7 mouse cellular contexts compared by ENCODE assay signal in the genomic region with DNA sequence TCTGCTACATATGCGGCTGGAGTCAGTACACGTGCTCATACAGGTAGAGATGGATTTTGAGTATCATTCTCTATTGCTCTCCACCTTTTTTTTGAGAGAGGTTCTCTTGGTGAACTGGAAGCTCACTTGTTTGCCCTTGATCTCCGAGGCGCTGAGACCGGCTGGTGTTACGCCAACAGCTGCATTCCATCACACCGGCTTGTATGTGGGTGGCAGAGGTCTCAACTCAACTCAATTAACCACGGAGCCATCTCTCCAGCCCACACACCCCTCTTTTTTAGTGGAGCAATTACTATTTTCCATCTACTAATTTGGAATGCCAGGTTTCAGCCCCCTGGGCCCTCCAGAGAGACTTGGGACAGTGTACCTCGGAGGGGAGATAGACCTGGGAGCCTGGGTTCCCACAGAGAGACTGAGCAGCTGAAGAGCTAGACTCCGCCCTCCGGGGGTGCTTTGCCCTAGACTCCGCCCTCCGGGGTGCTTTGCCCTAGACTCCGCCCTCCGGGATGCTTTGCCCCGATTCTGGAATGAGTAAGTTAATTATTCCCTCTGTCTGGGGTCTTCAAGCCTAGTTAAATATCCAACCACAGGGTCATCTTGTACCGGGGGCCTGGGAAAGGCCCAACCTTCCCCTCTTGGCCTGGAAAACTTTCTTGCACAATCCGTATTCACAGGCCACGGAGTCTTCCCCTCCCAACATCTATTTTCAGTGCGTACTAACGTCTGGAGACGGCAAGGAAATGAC. TPM values are rescaled to one million over a fixed set of nuclear protein-coding genes. Genes with fewer than 3 reads are reported as not detected.
DNase-seq lines count a peak whose midpoint lies in the region; ATAC-seq and TF ChIP-seq lines count a peak whose summit lies in the region.

No protein-coding gene starts in this region.

- peaks cover 20% of the 10 kb centered on the region for H3K4me1 ChIP-seq in heart, embryonic 10.5 days
- H3K4me1 ChIP-seq in lung, postnatal 0 days (ENCODE audit: insufficient read depth, low read depth, low read length): peaks cover 28% of the 10 kb centered on the region

- H3K9me3 ChIP-seq in heart, embryonic 10.5 days: no peaks in the 10 kb centered on the region
- no peaks in the 10 kb centered on the region for H3K9me3 ChIP-seq in lung, postnatal 0 days (ENCODE audit: low read length)

- peak overlapping the region; percentile 89 for H3K27ac ChIP-seq in heart, embryonic 10.5 days
- peak overlapping the region; percentile 90 for H3K27ac ChIP-seq in lung, postnatal 0 days (ENCODE audit: low read length)

- TF ChIP-seq EP300 in lung, postnatal 0 days (IDR thresholded peaks at IDR 0.05): no peak

- peak overlapping the region; percentile 55 for H3K4me2 ChIP-seq in lung, postnatal 0 days (replicated peaks; ENCODE audit: low read depth, low read length)

- H3K4me3 ChIP-seq in heart, embryonic 10.5 days: peak overlapping the region; percentile 64
- H3K4me3 ChIP-seq in lung, postnatal 0 days (ENCODE audit: low read depth, low read length): peak overlapping the region; percentile 37

- no peak for TF ChIP-seq CTCF in lung, postnatal 0 days (IDR thresholded peaks at IDR 0.05)

- ATAC-seq in lung, postnatal 0 days: peak; percentile 79

- peak; percentile 88 for DNase-seq in adipocyte (ENCODE audit: low spot score)
- peak; percentile 72 for DNase-seq in embryo, embryonic 9.5 days (ENCODE audit: extremely low spot score)
- DNase-seq in heart, embryonic 10.5 days (ENCODE audit: low spot score): peak; percentile 82
- DNase-seq in kidney, adult 8-10 months: peak; percentile 84 to 86
- DNase-seq in lung, postnatal 0 days (ENCODE audit: low spot score): peak; percentile 91
- DNase-seq in ovary, postnatal 10 days (ENCODE audit: low spot score): peak; percentile 45
- DNase-seq in urinary bladder, postnatal 25 days (ENCODE audit: low spot score): peak; percentile 65

- no peak overlapping the region; the same call in 1 of the 2 replicates for H3K9ac ChIP-seq in lung, postnatal 0 days (replicated peaks; ENCODE audit: low read depth)

- no peaks in the 10 kb centered on the region for H3K36me3 ChIP-seq in heart, embryonic 10.5 days
- no peaks in the 10 kb centered on the region for H3K36me3 ChIP-seq in lung, postnatal 0 days (ENCODE audit: insufficient read depth, low read length)

- H3K27me3 ChIP-seq in heart, embryonic 10.5 days (ENCODE audit: insufficient read depth, poor library complexity, severe bottlenecking): peaks cover 6% of the 10 kb centered on the region
- no peaks in the 10 kb centered on the region for H3K27me3 ChIP-seq in lung, postnatal 0 days (replicated peaks; ENCODE audit: insufficient read depth, low read length)

- 11% methylated on average over 22 of the region's 22 CpGs for WGBS in heart, embryonic 10.5 days
- 16% methylated on average over 22 of the region's 22 CpGs for WGBS in lung, postnatal 0 days

RNA-seq across cellular contexts. Expression of a gene that starts 47.6 kb away (rescaled TPM):
- polyA plus RNA-seq in heart, embryonic 10.5 days (2016; fragmentation: Nextera tagmentation; extraction: Ambion mirVana): 53.9 and 60.3 TPM in 2 replicates
- polyA plus RNA-seq in lung, postnatal 0 days (2015; fragmentation: Nextera tagmentation; extraction: Ambion mirVana): 23.6 and 26.2 TPM in 2 replicates

RNA-seq across cellular contexts. Expression of a gene that starts 47.7 kb away (rescaled TPM):
- polyA plus RNA-seq in heart, embryonic 10.5 days (2016; fragmentation: Nextera tagmentation; extraction: Ambion mirVana): 25.0 and 31.6 TPM in 2 replicates
- polyA plus RNA-seq in lung, postnatal 0 days (2015; fragmentation: Nextera tagmentation; extraction: Ambion mirVana): 11.6 and 13.6 TPM in 2 replicates

RNA-seq across cellular contexts. Expression of a gene that starts 50.3 kb away (rescaled TPM):
- polyA plus RNA-seq in heart, embryonic 10.5 days (2016; fragmentation: Nextera tagmentation; extraction: Ambion mirVana): 16.6 and 25.7 TPM in 2 replicates
- 756 and 780 TPM in 2 replicates for polyA plus RNA-seq in lung, postnatal 0 days (2015; fragmentation: Nextera tagmentation; extraction: Ambion mirVana)

Comparison
In these comparisons a context has a peak if more than half of its experiments do, and no peak if none do; other contexts are left out.
1. Peak in every context shown above with its lines: DNase-seq, ATAC-seq, H3K4me3 ChIP-seq and H3K27ac ChIP-seq.
2. RNA of a gene that starts 50.3 kb away (polyA plus RNA-seq): 756 to 780 TPM in lung, postnatal 0 days; 16.6 to 25.7 TPM in heart, embryonic 10.5 days; every median in the first group is over 10 times any median in the second.